Mouse (Mus musculus) skeletal muscle tissue, adult 2 months (tissue): Measurements from ENCODE around the gene Grid2ip.

Experiments
- DNase-seq: peaks from one replicate; pipeline ENCODE4 v3.0.0-alpha.2; 2012; ENCODE audit warnings: low read depth, low spot score

The Grid2ip gene

GRCm38 (mm10) chr5:143356686-143357388 lies at the start of gene Grid2ip:
Gene Grid2ip, plus strand, starts transcription at chr5:143357338.
- DNase-seq = no peak

GRCm38 (mm10) chr5:143308825-143309224 lies 48.3 kb upstream of the Grid2ip start:
- DNase-seq = no peak

- DNase-seq = no peak
Measured at GRCm38 (mm10) chr5:143309916-143310315, 47.2 kb upstream of the Grid2ip start.

- peak; percentile 55 for DNase-seq
Measured at GRCm38 (mm10) chr5:143311886-143312285, 45.3 kb upstream of the Grid2ip start.

GRCm38 (mm10) chr5:143314183-143314729 lies 42.9 kb upstream of the Grid2ip start:
- DNase-seq = no peak

GRCm38 (mm10) chr5:143314730-143315513 lies 42.2 kb upstream of the Grid2ip start, which contains the start of gene E130309D02Rik:
Gene E130309D02Rik, minus strand, starts transcription at chr5:143315360.
- peak; percentile 60 for DNase-seq

- DNase-seq = no peak
Measured at GRCm38 (mm10) chr5:143315514-143315888, 41.6 kb upstream of the Grid2ip start.

- DNase-seq = no peak
Measured at GRCm38 (mm10) chr5:143316605-143317287, 40.4 kb upstream of the Grid2ip start.

GRCm38 (mm10) chr5:143317288-143317610 lies 39.9 kb upstream of the Grid2ip start:
- DNase-seq = no peak

- peak; percentile 82 for DNase-seq
Measured at GRCm38 (mm10) chr5:143328690-143329495, 28.2 kb upstream of the Grid2ip start, which contains the start of gene Zdhhc4. Gene Zdhhc4, minus strand, starts transcription at chr5:143329256.

GRCm38 (mm10) chr5:143333872-143334271 lies 23.3 kb upstream of the Grid2ip start:
- DNase-seq = peak; percentile 27

GRCm38 (mm10) chr5:143334418-143335088 lies 22.6 kb upstream of the Grid2ip start:
- DNase-seq = no peak

GRCm38 (mm10) chr5:143335089-143335460 lies 22.1 kb upstream of the Grid2ip start:
- no peak for DNase-seq

- DNase-seq = no peak
Measured at GRCm38 (mm10) chr5:143336559-143336958, 20.6 kb upstream of the Grid2ip start.

GRCm38 (mm10) chr5:143339603-143340002 lies 17.5 kb upstream of the Grid2ip start:
- no peak for DNase-seq

GRCm38 (mm10) chr5:143346367-143346766 lies 10.8 kb upstream of the Grid2ip start:
- no peak for DNase-seq

GRCm38 (mm10) chr5:143356017-143356416 lies 1.1 kb upstream of the Grid2ip start:
- DNase-seq = no peak

GRCm38 (mm10) chr5:143357564-143357963 lies 426 bp downstream of the Grid2ip start:
- no peak for DNase-seq

- DNase-seq = no peak
Measured at GRCm38 (mm10) chr5:143359263-143359662, 2.1 kb downstream of the Grid2ip start.

- no peak for DNase-seq
Measured at GRCm38 (mm10) chr5:143360000-143360399, 2.9 kb downstream of the Grid2ip start.

GRCm38 (mm10) chr5:143361428-143361827 lies 4.3 kb downstream of the Grid2ip start:
- no peak for DNase-seq
